10 mouse cellular contexts compared by ENCODE assay signal in the genomic region with DNA sequence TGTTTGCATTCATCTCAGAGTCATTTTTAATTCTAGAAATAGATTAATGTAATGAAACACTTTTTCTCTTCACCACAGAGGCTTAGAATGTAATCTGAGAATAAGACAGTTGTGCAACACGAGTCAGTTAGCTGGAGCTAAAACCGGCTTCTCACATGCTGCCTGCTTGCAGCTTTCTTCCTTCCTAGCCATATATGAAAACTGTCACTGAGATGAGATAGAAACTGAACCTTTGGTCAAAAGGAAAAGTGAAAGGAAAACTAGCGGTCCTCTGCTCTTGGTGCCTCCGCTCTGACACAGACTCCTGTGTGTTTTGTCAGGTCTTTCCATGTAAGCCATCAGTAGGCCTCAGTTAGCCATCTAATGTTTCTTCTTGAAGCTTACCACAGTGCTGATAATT.
DNase-seq lines count a peak whose midpoint lies in the region; ATAC-seq and TF ChIP-seq lines count a peak whose summit lies in the region.
"Had no signal": no experiment of that assay in that cellular context is flagged by ENCODE, and none has a peak within 500 bp of the region (broad histone marks: within the 10 kb centered on the region; RNA-seq: fewer than 3 reads in every experiment).

No protein-coding gene starts in this region.

- peak; percentile 72 for DNase-seq in liver, adult 2 months (ENCODE audit: extremely low read depth, low read depth, low spot score)
- peak; percentile 9 for DNase-seq in Muller cell, postnatal 12 days (ENCODE audit: inconsistent ontology term)
- DNase-seq in embryo, embryonic 11 days: no peak
- DNase-seq: thymus, postnatal 36 days had no signal

- no peak overlapping the region for H3ac ChIP-seq in myocyte (ENCODE audit: control insufficient read depth, insufficient read length)

- H3K4me2 ChIP-seq in liver, embryonic 12.5 days: no peak overlapping the region
- H3K4me2 ChIP-seq in myocyte (ENCODE audit: low read depth): peak overlapping the region; percentile 69
- H3K4me2 ChIP-seq in forebrain, embryonic 15.5 days (replicated peaks): no peak overlapping the region
- H3K4me2 ChIP-seq: kidney, embryonic 15.5 days; neural tube, embryonic 12.5 days had no signal

- ATAC-seq in liver, embryonic 12.5 days: no peak
- peak; percentile 75 for ATAC-seq in granulocyte monocyte progenitor cell, adult 5-6 weeks (replicated peaks; ENCODE audit: poor library complexity, severe bottlenecking)
- no peak for ATAC-seq in forebrain, embryonic 15.5 days (replicated peaks)

- no peaks in the 10 kb centered on the region for H3K9me3 ChIP-seq in liver, embryonic 12.5 days (replicated peaks)
- H3K9me3 ChIP-seq in forebrain, embryonic 15.5 days: no peaks in the 10 kb centered on the region
- H3K9me3 ChIP-seq: kidney, embryonic 15.5 days; neural tube, embryonic 12.5 days had no signal

- no peak for TF ChIP-seq POLR2A in liver, adult 2 months (IDR thresholded peaks at IDR 0.05; ENCODE audit: extremely low read depth, insufficient read depth, low read length)
- no peak for TF ChIP-seq POLR2A in myocyte (IDR thresholded peaks at IDR 0.05; ENCODE audit: insufficient read length, low read depth)

- no peaks in the 10 kb centered on the region for H3K79me2 ChIP-seq in liver, adult 2 months (ENCODE audit: control insufficient read depth, insufficient read depth, low read length)
- no peaks in the 10 kb centered on the region for H3K79me2 ChIP-seq in myocyte (ENCODE audit: control insufficient read depth, insufficient read depth)

- H3K27me3 ChIP-seq in liver, adult 2 months (ENCODE audit: control insufficient read depth, insufficient read depth, low read length): no peaks in the 10 kb centered on the region
- H3K27me3 ChIP-seq in liver, embryonic 12.5 days (replicated peaks): no peaks in the 10 kb centered on the region
- H3K27me3 ChIP-seq in myocyte (ENCODE audit: control insufficient read depth, insufficient read depth, insufficient read length): no peaks in the 10 kb centered on the region
- H3K27me3 ChIP-seq in forebrain, embryonic 15.5 days: no peaks in the 10 kb centered on the region
- H3K27me3 ChIP-seq: kidney, embryonic 15.5 days; neural tube, embryonic 12.5 days had no signal

- WGBS in liver, adult 2 months: 4% methylated on average over 4 of the region's 4 CpGs
- 73% methylated on average over 4 of the region's 4 CpGs for WGBS in liver, embryonic 12.5 days (ENCODE audit: insufficient replicate concordance)
- WGBS in forebrain, embryonic 15.5 days: 88% methylated on average over 4 of the region's 4 CpGs

- H3K36me3 ChIP-seq in liver, adult 2 months (ENCODE audit: control insufficient read depth, insufficient read depth, low read length): peaks cover 17% of the 10 kb centered on the region
- peaks cover 41% of the 10 kb centered on the region for H3K36me3 ChIP-seq in liver, embryonic 12.5 days
- peaks cover 11% of the 10 kb centered on the region for H3K36me3 ChIP-seq in myocyte (ENCODE audit: control insufficient read depth, insufficient read depth)
- H3K36me3 ChIP-seq in forebrain, embryonic 15.5 days: no peaks in the 10 kb centered on the region

- H3K9ac ChIP-seq in liver, adult 2 months (ENCODE audit: low read depth, low read length): 0 out of 2 replicates have a peak overlapping the region, but pooled peaks have one; percentile 4
- no peak overlapping the region for H3K9ac ChIP-seq in liver, embryonic 12.5 days
- no peak overlapping the region for H3K9ac ChIP-seq in forebrain, embryonic 15.5 days (replicated peaks)
- H3K9ac ChIP-seq: kidney, embryonic 15.5 days; neural tube, embryonic 12.5 days had no signal

- peak overlapping the region; percentile 47 for H3K27ac ChIP-seq in liver, adult 2 months (replicated peaks; ENCODE audit: insufficient read depth, low read depth, low read length)
- no peak overlapping the region for H3K27ac ChIP-seq in liver, embryonic 12.5 days
- H3K27ac ChIP-seq in forebrain, embryonic 15.5 days (replicated peaks): no peak overlapping the region
- H3K27ac ChIP-seq: kidney, embryonic 15.5 days; neural tube, embryonic 12.5 days had no signal

- TF ChIP-seq CTCF in liver, adult 2 months (IDR thresholded peaks at IDR 0.05; ENCODE audit: low read depth, low read length): no peak

- H3K4me3 ChIP-seq in liver, adult 2 months (ENCODE audit: insufficient read depth, low read depth, low read length): peak overlapping the region; percentile 29; the same call in 1 of the 2 replicates
- no peak overlapping the region for H3K4me3 ChIP-seq in liver, embryonic 12.5 days
- H3K4me3 ChIP-seq in myocyte: no peak overlapping the region
- H3K4me3 ChIP-seq in forebrain, embryonic 15.5 days: no peak overlapping the region
- H3K4me3 ChIP-seq: kidney, embryonic 15.5 days; neural tube, embryonic 12.5 days had no signal

- peaks cover 30% of the 10 kb centered on the region for H3K4me1 ChIP-seq in liver, adult 2 months (ENCODE audit: control insufficient read depth, insufficient read depth, low read length)
- no peaks in the 10 kb centered on the region for H3K4me1 ChIP-seq in liver, embryonic 12.5 days
- no peaks in the 10 kb centered on the region for H3K4me1 ChIP-seq in forebrain, embryonic 15.5 days
- H3K4me1 ChIP-seq: neural tube, embryonic 12.5 days had no signal

TF ChIP-seq in myocyte, 11 proteins besides CTCF, POLR2A, EP300 and RAD21:
- TF ChIP-seq USF1 (IDR thresholded peaks at IDR 0.05; ENCODE audit: low read depth): no peak
- no peak for TF ChIP-seq POLR2AphosphoS2 (IDR thresholded peaks at IDR 0.05; ENCODE audit: insufficient read length, low read depth)
- no peak for TF ChIP-seq SRF (IDR thresholded peaks at IDR 0.05; ENCODE audit: control insufficient read depth, insufficient read length, low read depth)
- TF ChIP-seq MAX (IDR thresholded peaks at IDR 0.05; ENCODE audit: low read depth): no peak
- TF ChIP-seq MYOD1 (IDR thresholded peaks at IDR 0.05; ENCODE audit: control insufficient read depth in 1 of 3, insufficient read length in 2 of 3, low read depth in 2 of 3): no peak
- TF ChIP-seq TCF12 (IDR thresholded peaks at IDR 0.05; ENCODE audit: insufficient read depth, poor library complexity, severe bottlenecking): no peak
- TF ChIP-seq TCF3 (IDR thresholded peaks at IDR 0.05; ENCODE audit: insufficient read length, low read depth): no peak
- TF ChIP-seq CEBPB (IDR thresholded peaks at IDR 0.05; ENCODE audit: insufficient read depth, poor library complexity, severe bottlenecking): peak; percentile 87
- peak in 1 of 3 experiments; percentile 20 for TF ChIP-seq MYOG (IDR thresholded peaks at IDR 0.05; ENCODE audit: control insufficient read depth in 1 of 3, insufficient read depth in 1 of 3, insufficient read length in 2 of 3, low read depth in 2 of 3)
- no peak for TF ChIP-seq REST (IDR thresholded peaks at IDR 0.05; ENCODE audit: insufficient read depth, insufficient read length)
